Mouse (Mus musculus) MEL (cell line): ENCODE measurements at regions not wholly inside any gene's neighbourhood (a gene's known extent, or its start where the extent isn't known, plus 50 kb on each side); places are given as distances from the start of the nearest gene placed in this dataset.

Source experiments
- DNase-seq: peaks from one replicate; pipeline ENCODE4 v3.0.0; 2011; ENCODE audit warnings: low read depth, low spot score
- H3K27ac ChIP-seq: 2 replicates; pipeline ENCODE4 v1.5.1; 2012; ENCODE audit warnings: low read depth, mild to moderate bottlenecking, control low read depth, low read length, moderate library complexity; ENCODE audit not compliant: control insufficient read depth
- H3K27me3 ChIP-seq, 2 experiments: fragments of 150-350 bp in 1 of 2; sonication (generic) in 1 of 2; 2 replicates each; pipeline ENCODE4 v1.6.1; 2012; ENCODE audit warnings: low read length in 2 of 2, mild to moderate bottlenecking in 2 of 2, improper control_type of control experiment in 1 of 2, moderate library complexity in 1 of 2; ENCODE audit not compliant: insufficient read depth in 2 of 2, control insufficient read depth in 1 of 2
- H3K36me3 ChIP-seq, 2 experiments: 2 replicates each; pipeline ENCODE4 v1.6.1; 2012 to 2014; ENCODE audit warnings: low read length in 2 of 2, improper control_type of control experiment in 1 of 2, inconsistent platforms in 1 of 2, mild to moderate bottlenecking in 1 of 2; ENCODE audit not compliant: insufficient read depth in 2 of 2, control insufficient read depth in 1 of 2
- H3K4me1 ChIP-seq, 2 experiments: fragments of 150-350 bp in 1 of 2; sonication (generic) in 1 of 2; 2 replicates each; pipeline ENCODE4 v1.6.1; 2012; ENCODE audit warnings: low read length in 2 of 2, improper control_type of control experiment in 1 of 2, mild to moderate bottlenecking in 1 of 2; ENCODE audit not compliant: insufficient read depth in 2 of 2, control insufficient read depth in 1 of 2
- H3K4me3 ChIP-seq, 2 experiments: fragments of 150-350 bp in 1 of 2; sonication (generic) in 1 of 2; 2 replicates each; pipeline ENCODE4 v1.5.1; 2012; ENCODE audit warnings: low read depth in 2 of 2, low read length in 2 of 2, mild to moderate bottlenecking in 2 of 2, moderate library complexity in 2 of 2, control low read depth in 1 of 2, improper control_type of control experiment in 1 of 2; ENCODE audit not compliant: control insufficient read depth in 1 of 2, insufficient read depth in 1 of 2
- H3K79me2 ChIP-seq: 2 replicates; pipeline ENCODE4 v1.6.1; 2012; ENCODE audit warnings: mild to moderate bottlenecking, low read length, moderate library complexity; ENCODE audit not compliant: control insufficient read depth, poor library complexity, insufficient read depth
- H3K9ac ChIP-seq: 2 replicates; pipeline ENCODE4 v1.6.1; 2012; ENCODE audit warnings: low read depth, mild to moderate bottlenecking, control low read depth, low read length, moderate library complexity; ENCODE audit not compliant: control insufficient read depth, poor library complexity, severe bottlenecking
- H3K9me3 ChIP-seq: fragments of 150-350 bp; sonication (generic); replicated peaks from 2 replicates; pipeline ENCODE4 v1.6.1; 2012; ENCODE audit warnings: mild to moderate bottlenecking, low read length, improper control_type of control experiment, moderate library complexity; ENCODE audit not compliant: insufficient read depth
- CHD2 ChIP-seq: IDR thresholded peaks from 2 replicates; pipeline ENCODE4 v1.6.1; 2011; ENCODE audit warnings: low read length, improper control_type of control experiment
- CTCF ChIP-seq, 3 experiments: IDR thresholded peaks in 2 of 3; conservative IDR thresholded peaks in 1 of 3; 2 replicates each; pipeline ENCODE4 v1.5.1; 2011 to 2012; ENCODE audit warnings: low read length in 3 of 3, low read depth in 2 of 3, mild to moderate bottlenecking in 2 of 3, improper control_type of control experiment in 1 of 3, inconsistent platforms in 1 of 3, mixed read lengths in 1 of 3, moderate library complexity in 1 of 3; ENCODE audit not compliant: control insufficient read depth in 1 of 3, insufficient read depth in 1 of 3, poor library complexity in 1 of 3, severe bottlenecking in 1 of 3
- E2F4 ChIP-seq: IDR thresholded peaks from 2 replicates; pipeline ENCODE4 v1.6.1; 2011; ENCODE audit warnings: low read depth, low read length, improper control_type of control experiment, borderline replicate concordance
- ELF1 ChIP-seq: IDR thresholded peaks from 2 replicates; pipeline ENCODE4 v1.6.1; 2014; ENCODE audit warnings: low read depth, mild to moderate bottlenecking, inconsistent platforms, low read length, improper control_type of control experiment, moderate library complexity
- EP300 ChIP-seq, 2 experiments: IDR thresholded peaks; 2 replicates each; pipeline ENCODE4 v1.6.1; 2011; ENCODE audit warnings: improper control_type of control experiment in 2 of 2, low read length in 2 of 2, low read depth in 1 of 2, mild to moderate bottlenecking in 1 of 2
- GABPA ChIP-seq: IDR thresholded peaks from 2 replicates; pipeline ENCODE4 v1.6.1; 2012; ENCODE audit warnings: low read depth, mild to moderate bottlenecking, inconsistent platforms, low read length, improper control_type of control experiment, moderate library complexity
- JUND ChIP-seq: IDR thresholded peaks from 2 replicates; pipeline ENCODE4 v1.6.1; 2011; ENCODE audit warnings: low read depth, mild to moderate bottlenecking, improper control_type of control experiment, low read length
- MAX ChIP-seq: IDR thresholded peaks from 2 replicates; pipeline ENCODE4 v1.6.1; 2011; ENCODE audit warnings: low read length, improper control_type of control experiment
- MAZ ChIP-seq: IDR thresholded peaks from 2 replicates; pipeline ENCODE4 v1.6.1; 2012; ENCODE audit warnings: low read depth, mild to moderate bottlenecking, inconsistent platforms, low read length, improper control_type of control experiment
- MEF2A ChIP-seq: IDR thresholded peaks from 2 replicates; pipeline ENCODE4 v1.6.1; 2014; ENCODE audit warnings: low read depth, mild to moderate bottlenecking, inconsistent platforms, low read length, improper control_type of control experiment; ENCODE audit not compliant: poor library complexity, insufficient replicate concordance, severe bottlenecking; ENCODE audit errors: extremely low read depth
- NELFE ChIP-seq: IDR thresholded peaks from 2 replicates; pipeline ENCODE4 v1.6.1; 2011; ENCODE audit warnings: low read depth, low read length, improper control_type of control experiment
- NRF1 ChIP-seq: IDR thresholded peaks from 2 replicates; pipeline ENCODE4 v1.6.1; 2014; ENCODE audit warnings: low read depth, mild to moderate bottlenecking, inconsistent platforms, low read length, improper control_type of control experiment, moderate library complexity; ENCODE audit not compliant: poor library complexity, insufficient read depth, severe bottlenecking
- POLR2A ChIP-seq, 2 experiments: IDR thresholded peaks; 2 replicates each; pipeline ENCODE4 v1.6.1; 2011 to 2012; ENCODE audit warnings: low read length in 2 of 2, mild to moderate bottlenecking in 2 of 2, control low read depth in 1 of 2, improper control_type of control experiment in 1 of 2, low read depth in 1 of 2, moderate library complexity in 1 of 2; ENCODE audit not compliant: control insufficient read depth in 1 of 2, insufficient read depth in 1 of 2, poor library complexity in 1 of 2
- POLR2AphosphoS5 ChIP-seq: IDR thresholded peaks from 2 replicates; pipeline ENCODE4 v1.6.1; 2012; ENCODE audit warnings: low read depth, borderline replicate concordance, mild to moderate bottlenecking, inconsistent platforms, low read length, moderate library complexity, mixed read lengths
- RCOR1 ChIP-seq: IDR thresholded peaks from 2 replicates; pipeline ENCODE4 v1.6.1; 2012; ENCODE audit warnings: low read depth, mild to moderate bottlenecking, inconsistent platforms, low read length, improper control_type of control experiment
- SIN3A ChIP-seq: IDR thresholded peaks from 2 replicates; pipeline ENCODE4 v1.6.1; 2012; ENCODE audit warnings: low read length, improper control_type of control experiment, inconsistent platforms
- SMC3 ChIP-seq: IDR thresholded peaks from 2 replicates; pipeline ENCODE4 v1.6.1; 2011; ENCODE audit warnings: low read depth, low read length, improper control_type of control experiment
- TAL1 ChIP-seq: IDR thresholded peaks from 2 replicates; pipeline ENCODE4 v1.6.1; 2012; ENCODE audit warnings: mild to moderate bottlenecking, inconsistent platforms, low read length, moderate library complexity, mixed read lengths
- UBTF ChIP-seq: IDR thresholded peaks from 2 replicates; pipeline ENCODE4 v1.6.1; 2012; ENCODE audit warnings: low read depth, mild to moderate bottlenecking, inconsistent platforms, low read length, improper control_type of control experiment, moderate library complexity, borderline replicate concordance; ENCODE audit not compliant: insufficient read depth
- USF1 ChIP-seq: IDR thresholded peaks from 2 replicates; pipeline ENCODE4 v1.6.1; 2014; ENCODE audit warnings: low read depth, mild to moderate bottlenecking, inconsistent platforms, low read length, improper control_type of control experiment, moderate library complexity
- USF2 ChIP-seq, 2 experiments: IDR thresholded peaks; 2 replicates each; pipeline ENCODE4 v1.6.1; 2011 to 2012; ENCODE audit warnings: improper control_type of control experiment in 2 of 2, low read length in 2 of 2, borderline replicate concordance in 1 of 2, inconsistent platforms in 1 of 2, low read depth in 1 of 2, mild to moderate bottlenecking in 1 of 2; ENCODE audit not compliant: insufficient read depth in 1 of 2
- ZC3H11A ChIP-seq: IDR thresholded peaks from 2 replicates; pipeline ENCODE4 v1.6.1; 2012; ENCODE audit warnings: low read depth, mild to moderate bottlenecking, inconsistent platforms, low read length, improper control_type of control experiment

- Histone ChIP-seq H3K9me3 (no peaks in the 10 kb centered on the region), H3K9ac (no peak overlapping the region), H3K36me3 (no peaks in the 10 kb centered on the region), H3K27me3 (no peaks in the 10 kb centered on the region), H3K79me2 (no peaks in the 10 kb centered on the region), H3K27ac (no peak overlapping the region), H3K4me3 (no peak overlapping the region), H3K4me1 (no peaks in the 10 kb centered on the region)
- no peak for DNase-seq
- TF ChIP-seq ZC3H11A (no peak), POLR2AphosphoS5 (peak; percentile 34; the same call in 1 of the 2 replicates)
Measured at GRCm38 (mm10) chr11:25538641-25539258, 671.8 kb downstream of the 5730522E02Rik start.

GRCm38 (mm10) chr11:25536069-25536468 lies 674.5 kb downstream of the 5730522E02Rik start:
- Histone ChIP-seq H3K27ac (no peak overlapping the region), H3K9me3 (no peaks in the 10 kb centered on the region), H3K36me3 (no peaks in the 10 kb centered on the region), H3K9ac (no peak overlapping the region), H3K4me3 (no peak overlapping the region), H3K27me3 (no peaks in the 10 kb centered on the region), H3K4me1 (no peaks in the 10 kb centered on the region), H3K79me2 (no peaks in the 10 kb centered on the region)
- TF ChIP-seq MEF2A (no peak), E2F4 (no peak), USF1 (no peak), GABPA (no peak), SMC3 (no peak)
- DNase-seq, result no peak

GRCm38 (mm10) chr11:25533081-25533480 lies 677.5 kb downstream of the 5730522E02Rik start:
- Histone ChIP-seq H3K9me3 (no peaks in the 10 kb centered on the region), H3K4me3 (no peak overlapping the region), H3K27ac (no peak overlapping the region), H3K36me3 (no peaks in the 10 kb centered on the region), H3K9ac (no peak overlapping the region), H3K27me3 (no peaks in the 10 kb centered on the region)
- no peak for DNase-seq
- TF ChIP-seq UBTF (no peak), POLR2A (IDR thresholded peaks at IDR 0.05; ENCODE audit: control insufficient read depth in 1 of 2, insufficient read depth in 1 of 2, low read depth in 1 of 2, low read length in 2 of 2, poor library complexity in 1 of 2) (no peak), CHD2 (no peak), RCOR1 (no peak), USF1 (no peak), MAX (no peak), MAZ (no peak), NELFE (no peak), NRF1 (no peak), ZC3H11A (no peak), E2F4 (no peak), USF2 (IDR thresholded peaks at IDR 0.05; ENCODE audit: borderline replicate concordance in 1 of 2, insufficient read depth in 1 of 2, low read depth in 1 of 2, low read length in 2 of 2) (no peak), SMC3 (no peak), CTCF (IDR thresholded peaks at IDR 0.05 in 2 of 3, conservative IDR thresholded peaks at IDR 0.05 in 1 of 3; ENCODE audit: control insufficient read depth in 1 of 3, insufficient read depth in 1 of 3, low read depth in 2 of 3, low read length in 3 of 3, poor library complexity in 1 of 3, severe bottlenecking in 1 of 3) (no peak), EP300 (IDR thresholded peaks at IDR 0.05; ENCODE audit: low read depth in 1 of 2, low read length in 2 of 2) (no peak), JUND (no peak), ELF1 (no peak), TAL1 (no peak), SIN3A (no peak), POLR2AphosphoS5 (no peak)
- TF ChIP-seq, all 39 proteins: peak for 0
- H3K4me1 ChIP-seq, result no peaks in the 10 kb centered on the region
- H3K79me2 ChIP-seq, result no peaks in the 10 kb centered on the region
